Comparison of ENCODE assay signal across 13 mouse cellular contexts in genomic region chr1:189791534-189792217, GRCm38 (mm10).
DNase-seq lines count a peak whose midpoint lies in the region; ATAC-seq lines count a peak whose summit lies in the region.
"Had no signal": no experiment of that assay in that cellular context is flagged by ENCODE, and none has a peak within 500 bp of the region (broad histone marks: within the 10 kb centered on the region; RNA-seq: fewer than 3 reads in every experiment).

No protein-coding gene starts in this region.

- no peaks in the 10 kb centered on the region for H3K36me3 ChIP-seq in midbrain, embryonic 11.5 days (ENCODE audit: control insufficient read depth, insufficient read depth, low read length)
- no peaks in the 10 kb centered on the region for H3K36me3 ChIP-seq in midbrain, embryonic 10.5 days
- peaks cover 28% of the 10 kb centered on the region for H3K36me3 ChIP-seq in embryonic facial prominence, embryonic 13.5 days
- no peaks in the 10 kb centered on the region for H3K36me3 ChIP-seq in hindbrain, embryonic 16.5 days (ENCODE audit: control insufficient read depth, insufficient read depth, low read length)
- H3K36me3 ChIP-seq: heart, embryonic 15.5 days; intestine, embryonic 15.5 days had no signal

- H3K4me3 ChIP-seq in midbrain, embryonic 11.5 days (ENCODE audit: low read depth, low read length): no peak overlapping the region
- H3K4me3 ChIP-seq in midbrain, embryonic 10.5 days: no peak overlapping the region
- H3K4me3 ChIP-seq in embryonic facial prominence, embryonic 13.5 days: no peak overlapping the region
- no peak overlapping the region for H3K4me3 ChIP-seq in hindbrain, embryonic 16.5 days (ENCODE audit: low read length)
- H3K4me3 ChIP-seq: heart, embryonic 15.5 days; intestine, embryonic 15.5 days had no signal

- H3K27ac ChIP-seq in midbrain, embryonic 11.5 days (ENCODE audit: low read depth, low read length): no peak overlapping the region
- H3K27ac ChIP-seq in midbrain, embryonic 10.5 days (replicated peaks): no peak overlapping the region
- 0 out of 2 replicates have a peak overlapping the region, but pooled peaks have one; percentile 35 for H3K27ac ChIP-seq in embryonic facial prominence, embryonic 13.5 days
- H3K27ac ChIP-seq in hindbrain, embryonic 16.5 days (ENCODE audit: low read depth, low read length): no peak overlapping the region
- H3K27ac ChIP-seq: heart, embryonic 15.5 days; intestine, embryonic 15.5 days; liver, embryonic 14.5 days had no signal

- peaks cover 25% of the 10 kb centered on the region for H3K4me1 ChIP-seq in midbrain, embryonic 11.5 days (ENCODE audit: control insufficient read depth, insufficient read depth, low read length)
- H3K4me1 ChIP-seq in midbrain, embryonic 10.5 days: peaks cover 68% of the 10 kb centered on the region
- H3K4me1 ChIP-seq in embryonic facial prominence, embryonic 13.5 days: peaks cover 32% of the 10 kb centered on the region
- H3K4me1 ChIP-seq in hindbrain, embryonic 16.5 days (ENCODE audit: control insufficient read depth, insufficient read depth, low read depth, low read length): peaks cover 4% of the 10 kb centered on the region; the same call in 1 of the 2 replicates

- ATAC-seq in midbrain, embryonic 11.5 days (ENCODE audit: low FRiP score): peak; percentile 33; the same call in 1 of the 2 replicates
- peak; percentile 33; the same call in 1 of the 2 replicates for ATAC-seq in embryonic facial prominence, embryonic 13.5 days (ENCODE audit: insufficient number of reproducible peaks, insufficient read depth, low FRiP score, low TSS enrichment, low read depth)
- peak; percentile 52; the same call in 1 of the 2 replicates for ATAC-seq in hindbrain, embryonic 16.5 days
- ATAC-seq: intestine, embryonic 15.5 days had no signal

- DNase-seq in midbrain, embryonic 11.5 days (ENCODE audit: low spot score, missing footprints): no peak
- no peak for DNase-seq in midbrain, embryonic 10.5 days (ENCODE audit: low spot score)
- DNase-seq in retina, postnatal 7 days (ENCODE audit: low read depth, low spot score): peak; percentile 36
- DNase-seq in adrenal gland, adult 18-20 months (ENCODE audit: low spot score in 2 of 2): no peak
- DNase-seq in right cerebral cortex, postnatal 25 days: no peak
- DNase-seq: adrenal gland, postnatal 14 days; cerebellum, adult 11-12 months; left cerebral cortex, postnatal 4 days had no signal

- WGBS in midbrain, embryonic 11.5 days: 28% methylated on average over 10 of the region's 10 CpGs
- 48% methylated on average over 10 of the region's 10 CpGs for WGBS in midbrain, embryonic 10.5 days
- WGBS in embryonic facial prominence, embryonic 13.5 days: 68% methylated on average over 10 of the region's 10 CpGs
- WGBS in hindbrain, embryonic 16.5 days: 51% methylated on average over 10 of the region's 10 CpGs

- H3K9ac ChIP-seq in midbrain, embryonic 11.5 days (ENCODE audit: low read length): no peak overlapping the region
- no peak overlapping the region for H3K9ac ChIP-seq in embryonic facial prominence, embryonic 13.5 days
- no peak overlapping the region for H3K9ac ChIP-seq in hindbrain, embryonic 16.5 days (ENCODE audit: low read depth, low read length)
- H3K9ac ChIP-seq: heart, embryonic 15.5 days; intestine, embryonic 15.5 days; liver, embryonic 14.5 days had no signal

- no peaks in the 10 kb centered on the region for H3K9me3 ChIP-seq in midbrain, embryonic 11.5 days (ENCODE audit: control insufficient read depth, low read length)
- no peaks in the 10 kb centered on the region for H3K9me3 ChIP-seq in midbrain, embryonic 10.5 days (replicated peaks)
- no peaks in the 10 kb centered on the region for H3K9me3 ChIP-seq in embryonic facial prominence, embryonic 13.5 days
- no peaks in the 10 kb centered on the region for H3K9me3 ChIP-seq in hindbrain, embryonic 16.5 days (ENCODE audit: control insufficient read depth, low read length)
- H3K9me3 ChIP-seq: heart, embryonic 15.5 days; intestine, embryonic 15.5 days had no signal

- H3K27me3 ChIP-seq in midbrain, embryonic 11.5 days (ENCODE audit: control insufficient read depth, insufficient read depth, low read length): peaks cover 2% of the 10 kb centered on the region; the same call in 1 of the 2 replicates
- peaks cover 88% of the 10 kb centered on the region for H3K27me3 ChIP-seq in midbrain, embryonic 10.5 days (ENCODE audit: low read depth, poor library complexity, severe bottlenecking)
- H3K27me3 ChIP-seq in embryonic facial prominence, embryonic 13.5 days: no peaks in the 10 kb centered on the region
- no peaks in the 10 kb centered on the region for H3K27me3 ChIP-seq in hindbrain, embryonic 16.5 days (replicated peaks; ENCODE audit: control insufficient read depth, insufficient read depth, low read length)
- H3K27me3 ChIP-seq: heart, embryonic 15.5 days; intestine, embryonic 15.5 days had no signal

- H3K4me2 ChIP-seq in midbrain, embryonic 11.5 days: no peak overlapping the region
- no peak overlapping the region for H3K4me2 ChIP-seq in embryonic facial prominence, embryonic 13.5 days
- no peak overlapping the region for H3K4me2 ChIP-seq in hindbrain, embryonic 16.5 days (ENCODE audit: low read length)
- H3K4me2 ChIP-seq: heart, embryonic 15.5 days; intestine, embryonic 15.5 days had no signal
